Mouse (Mus musculus): ENCODE data around the gene Gm44579. TPM values are rescaled to one million over a fixed set of nuclear protein-coding genes. Genes with fewer than 3 reads are reported as not detected.

Gene Gm44579
- polyA plus RNA-seq, 1 experiment = not detected

GRCm38 (mm10) chr15:98152916-98153315 is 67.9 kb downstream of the Gm44579 start:
- Histone ChIP-seq H3K27me3 (replicated peaks; ENCODE audit: control insufficient read depth, insufficient read depth, low read length) (no peaks in the 10 kb centered on the region), H3K4me1 (ENCODE audit: control insufficient read depth, insufficient read depth, low read length) (no peaks in the 10 kb centered on the region), H3K4me3 (ENCODE audit: insufficient read depth, low read depth, low read length) (no peak overlapping the region), H3K27ac (ENCODE audit: insufficient read depth, low read depth, low read length) (no peak overlapping the region), H3K36me3 (ENCODE audit: control insufficient read depth, insufficient read depth, low read length) (no peaks in the 10 kb centered on the region)
- TF ChIP-seq CTCF (conservative IDR thresholded peaks at IDR 0.05; ENCODE audit: insufficient read depth, insufficient read length, low read depth, low read length) = no peak
- no peak for TF ChIP-seq POLR2A (IDR thresholded peaks at IDR 0.05; ENCODE audit: low read depth, low read length)
- WGBS = 81% methylated on average over 7 of the region's 7 CpGs
- no peak for DNase-seq

- TF ChIP-seq CTCF (conservative IDR thresholded peaks at IDR 0.05; ENCODE audit: insufficient read depth, insufficient read length, low read depth, low read length) = no peak
- no peak for TF ChIP-seq POLR2A (IDR thresholded peaks at IDR 0.05; ENCODE audit: low read depth, low read length)
- DNase-seq = no peak
- no peaks in the 10 kb centered on the region for H3K27me3 ChIP-seq (replicated peaks; ENCODE audit: control insufficient read depth, insufficient read depth, low read length)
- no peaks in the 10 kb centered on the region for H3K36me3 ChIP-seq (ENCODE audit: control insufficient read depth, insufficient read depth, low read length)
- H3K4me3 ChIP-seq (ENCODE audit: insufficient read depth, low read depth, low read length) = no peak overlapping the region
- H3K4me1 ChIP-seq (ENCODE audit: control insufficient read depth, insufficient read depth, low read length) = peaks cover 6% of the 10 kb centered on the region; the same call in 1 of the 2 replicates
- 46% methylated on average over 10 of the region's 10 CpGs for WGBS
- no peak overlapping the region for H3K27ac ChIP-seq (ENCODE audit: insufficient read depth, low read depth, low read length)
Observed at GRCm38 (mm10) chr15:98149166-98149602, 71.6 kb downstream of the Gm44579 start.

- Histone ChIP-seq H3K27me3 (replicated peaks; ENCODE audit: control insufficient read depth, insufficient read depth, low read length) (no peaks in the 10 kb centered on the region), H3K27ac (ENCODE audit: insufficient read depth, low read depth, low read length) (no peak overlapping the region), H3K4me3 (ENCODE audit: insufficient read depth, low read depth, low read length) (no peak overlapping the region), H3K36me3 (ENCODE audit: control insufficient read depth, insufficient read depth, low read length) (no peaks in the 10 kb centered on the region), H3K4me1 (ENCODE audit: control insufficient read depth, insufficient read depth, low read length) (peaks cover 6% of the 10 kb centered on the region; the same call in 1 of the 2 replicates)
- no peak for TF ChIP-seq CTCF (conservative IDR thresholded peaks at IDR 0.05; ENCODE audit: insufficient read depth, insufficient read length, low read depth, low read length)
- no peak for TF ChIP-seq POLR2A (IDR thresholded peaks at IDR 0.05; ENCODE audit: low read depth, low read length)
- 78% methylated on average over 3 of the region's 3 CpGs for WGBS
- DNase-seq = no peak
Observed at GRCm38 (mm10) chr15:98148356-98148755, 72.4 kb downstream of the Gm44579 start.

- Histone ChIP-seq H3K4me1 (ENCODE audit: control insufficient read depth, insufficient read depth, low read length) (peaks cover 6% of the 10 kb centered on the region; the same call in 1 of the 2 replicates), H3K4me3 (ENCODE audit: insufficient read depth, low read depth, low read length) (peak overlapping the region; percentile 81), H3K36me3 (ENCODE audit: control insufficient read depth, insufficient read depth, low read length) (no peaks in the 10 kb centered on the region), H3K27ac (ENCODE audit: insufficient read depth, low read depth, low read length) (peak overlapping the region; percentile 44; the same call in 1 of the 2 replicates), H3K27me3 (replicated peaks; ENCODE audit: control insufficient read depth, insufficient read depth, low read length) (no peaks in the 10 kb centered on the region)
- DNase-seq = peak; percentile 96
- no peak for TF ChIP-seq CTCF (conservative IDR thresholded peaks at IDR 0.05; ENCODE audit: insufficient read depth, insufficient read length, low read depth, low read length)
- no peak for TF ChIP-seq POLR2A (IDR thresholded peaks at IDR 0.05; ENCODE audit: low read depth, low read length)
- WGBS = 1% methylated on average over 38 of the region's 38 CpGs
Observed at GRCm38 (mm10) chr15:98145559-98146181, 75.1 kb downstream of the Gm44579 start.

GRCm38 (mm10) chr15:98144861-98145507 is 75.8 kb downstream of the Gm44579 start:
- Histone ChIP-seq H3K4me3 (ENCODE audit: insufficient read depth, low read depth, low read length) (peak overlapping the region; percentile 81), H3K27ac (ENCODE audit: insufficient read depth, low read depth, low read length) (no peak overlapping the region), H3K27me3 (replicated peaks; ENCODE audit: control insufficient read depth, insufficient read depth, low read length) (no peaks in the 10 kb centered on the region), H3K36me3 (ENCODE audit: control insufficient read depth, insufficient read depth, low read length) (no peaks in the 10 kb centered on the region), H3K4me1 (ENCODE audit: control insufficient read depth, insufficient read depth, low read length) (peaks cover 7% of the 10 kb centered on the region; the same call in 1 of the 2 replicates)
- no peak for DNase-seq
- TF ChIP-seq POLR2A (IDR thresholded peaks at IDR 0.05; ENCODE audit: low read depth, low read length) (no peak), CTCF (conservative IDR thresholded peaks at IDR 0.05; ENCODE audit: insufficient read depth, insufficient read length, low read depth, low read length) (no peak)
- WGBS = under 1% methylated on average over 35 of the region's 36 CpGs

GRCm38 (mm10) chr15:98142515-98142914 is 78.3 kb downstream of the Gm44579 start:
- H3K36me3 ChIP-seq (ENCODE audit: control insufficient read depth, insufficient read depth, low read length) = no peaks in the 10 kb centered on the region
- H3K4me1 ChIP-seq (ENCODE audit: control insufficient read depth, insufficient read depth, low read length) = peaks cover 9% of the 10 kb centered on the region; the same call in 1 of the 2 replicates
- H3K27ac ChIP-seq (ENCODE audit: insufficient read depth, low read depth, low read length) = no peak overlapping the region
- TF ChIP-seq POLR2A (IDR thresholded peaks at IDR 0.05; ENCODE audit: low read depth, low read length) = no peak
- no peak for TF ChIP-seq CTCF (conservative IDR thresholded peaks at IDR 0.05; ENCODE audit: insufficient read depth, insufficient read length, low read depth, low read length)
- no peaks in the 10 kb centered on the region for H3K27me3 ChIP-seq (replicated peaks; ENCODE audit: control insufficient read depth, insufficient read depth, low read length)
- H3K4me3 ChIP-seq (ENCODE audit: insufficient read depth, low read depth, low read length) = no peak overlapping the region
- WGBS = 86% methylated on average over 10 of the region's 10 CpGs
- no peak for DNase-seq

GRCm38 (mm10) chr15:98140809-98141208 is 80.0 kb downstream of the Gm44579 start:
- Histone ChIP-seq H3K36me3 (ENCODE audit: control insufficient read depth, insufficient read depth, low read length) (no peaks in the 10 kb centered on the region), H3K4me3 (ENCODE audit: insufficient read depth, low read depth, low read length) (no peak overlapping the region), H3K27ac (ENCODE audit: insufficient read depth, low read depth, low read length) (no peak overlapping the region), H3K4me1 (ENCODE audit: control insufficient read depth, insufficient read depth, low read length) (peaks cover 8% of the 10 kb centered on the region; the same call in 1 of the 2 replicates), H3K27me3 (replicated peaks; ENCODE audit: control insufficient read depth, insufficient read depth, low read length) (no peaks in the 10 kb centered on the region)
- no peak for TF ChIP-seq POLR2A (IDR thresholded peaks at IDR 0.05; ENCODE audit: low read depth, low read length)
- no peak for TF ChIP-seq CTCF (conservative IDR thresholded peaks at IDR 0.05; ENCODE audit: insufficient read depth, insufficient read length, low read depth, low read length)
- DNase-seq = no peak
- 71% methylated on average over 5 of the region's 5 CpGs for WGBS
